Mouse (Mus musculus): Measurements from ENCODE around the gene Cryzl2.

- TF ChIP-seq CTCF (IDR thresholded peaks at IDR 0.05; ENCODE audit: low read depth): no peak
- TF ChIP-seq EP300 (IDR thresholded peaks at IDR 0.05; ENCODE audit: low read depth): no peak
Observed at GRCm38 (mm10) chr1:157426933-157427332, 31.4 kb upstream of the Cryzl2 start.

Data from liver, postnatal 0 days (tissue).